Mouse (Mus musculus) bone marrow, adult 2 months (tissue): ENCODE data around the gene Th. TPM values are rescaled to one million over a fixed set of nuclear protein-coding genes. Genes with fewer than 3 reads are reported as not detected.

Experiments used
- H3K27ac ChIP-seq: fragments of 200-500 bp; 2 replicates; pipeline ENCODE4 v1.5.1; 2012; ENCODE audit warnings: low read depth, mild to moderate bottlenecking, control low read depth, inconsistent platforms, low read length; ENCODE audit not compliant: control insufficient read depth, poor library complexity, insufficient read depth
- H3K4me1 ChIP-seq: fragments of 200-500 bp; 2 replicates; pipeline ENCODE4 v1.6.1; 2011; ENCODE audit warnings: low read length; ENCODE audit not compliant: control insufficient read depth, insufficient read depth
- H3K4me3 ChIP-seq: fragments of 200-500 bp; replicated peaks from 2 replicates; pipeline ENCODE3; 2011; ENCODE audit warnings: mild to moderate bottlenecking, low read depth, low read length, control low read depth; ENCODE audit not compliant: control insufficient read depth
- CTCF ChIP-seq: fragments of 200-500 bp; IDR thresholded peaks from 2 replicates; pipeline ENCODE4 v1.5.1; 2011; ENCODE audit warnings: low read length, control low read depth; ENCODE audit not compliant: control insufficient read depth, insufficient read depth
- POLR2A ChIP-seq: fragments of 200-500 bp; IDR thresholded peaks from 2 replicates; pipeline ENCODE4 v1.6.1; 2011; ENCODE audit warnings: low read depth, mild to moderate bottlenecking, control low read depth, low read length, borderline replicate concordance; ENCODE audit not compliant: control insufficient read depth
- WGBS: fragments of 180-500 bp; shearing (Covaris S2); methylation state at CpG from one replicate; pipeline ENCODE4 v1.1.7; 2018; 5-methylcytosine and 5-hydroxymethylcytosine counted together
- polyA plus RNA-seq: library from polyadenylated mRNA; stranded (reverse); fragments of >200 nt; gene quantifications from 2 replicates; pipeline ENCODE4 v1.2.4, GENCODE M21; 2011; ENCODE audit warnings: low replicate concordance; ENCODE audit not compliant: missing spikeins, insufficient read depth, insufficient read length

Gene Th
- polyA plus RNA-seq, 1 experiment, result not detected

DNA sequence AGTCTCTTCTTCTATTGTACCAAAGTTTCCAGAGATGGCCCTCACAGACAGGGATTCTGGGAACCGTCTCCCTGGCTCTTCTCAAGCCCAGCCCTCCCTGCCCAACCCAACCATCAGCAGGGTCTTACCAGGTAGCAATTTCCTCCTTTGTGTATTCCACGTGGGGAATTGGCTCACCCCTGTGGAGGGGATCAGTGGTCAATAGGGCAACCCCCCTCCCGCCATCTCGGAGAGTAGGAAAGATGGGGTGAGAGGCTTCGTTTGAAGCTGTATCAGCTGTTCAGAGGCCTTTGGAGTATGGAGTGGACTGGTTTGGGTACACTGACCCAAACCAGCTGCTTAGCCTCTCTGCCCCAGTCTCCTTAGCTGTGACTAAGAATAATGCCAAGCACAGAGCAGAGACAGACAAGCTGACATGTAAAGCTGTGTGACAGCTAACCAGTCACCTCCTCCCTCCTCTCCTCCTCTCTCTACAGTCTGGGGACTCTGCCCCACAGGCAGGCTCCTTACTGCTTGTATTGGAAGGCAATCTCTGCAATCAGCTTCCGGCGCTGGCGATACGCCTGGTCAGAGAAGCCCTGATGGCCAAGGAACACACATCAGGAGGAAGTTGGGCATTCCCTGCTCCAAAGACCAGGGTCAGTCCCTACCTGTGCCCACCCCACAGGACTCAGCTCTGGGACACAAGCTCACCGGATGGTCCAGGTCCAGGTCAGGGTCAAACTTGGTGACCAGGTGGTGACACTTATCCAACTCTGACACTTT lies 34.8 kb downstream of the Th start:
- Histone ChIP-seq H3K4me1 (no peaks in the 10 kb centered on the region), H3K27ac (no peak overlapping the region), H3K4me3 (no peak overlapping the region)
- 74% methylated on average over 10 of the region's 10 CpGs for WGBS
- no peak for TF ChIP-seq CTCF
- TF ChIP-seq POLR2A, result no peak

DNA sequence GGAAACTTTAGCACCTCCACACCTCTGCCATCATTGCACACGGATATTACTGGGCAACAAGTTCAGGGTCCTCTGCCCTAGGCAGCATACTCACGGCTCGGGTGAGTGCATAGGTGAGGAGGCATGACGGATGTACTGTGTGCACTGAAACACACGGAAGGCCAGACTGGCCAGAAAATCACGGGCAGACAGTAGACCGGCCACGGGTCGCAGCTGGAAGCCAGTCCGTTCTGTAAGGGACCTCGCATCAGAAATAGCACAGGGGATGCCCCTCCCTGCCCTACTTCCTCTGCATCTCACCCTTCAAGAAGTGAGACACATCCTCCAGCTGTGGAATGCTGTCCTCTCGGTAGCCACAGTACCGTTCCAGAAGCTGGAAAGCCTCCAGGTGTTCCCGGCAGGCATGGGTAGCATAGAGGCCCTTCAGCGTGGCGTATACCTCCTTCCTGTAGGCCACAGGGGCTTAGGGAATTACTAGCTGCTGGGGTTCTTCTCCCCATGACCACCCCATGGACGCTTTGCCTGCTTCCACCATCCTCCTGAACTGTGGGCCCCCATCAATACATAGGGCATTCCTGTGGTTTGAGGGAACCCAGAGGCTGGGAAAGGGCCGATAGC lies 35.6 kb downstream of the Th start:
- H3K27ac ChIP-seq, result no peak overlapping the region
- 69% methylated on average over 18 of the region's 18 CpGs for WGBS
- H3K4me1 ChIP-seq, result no peaks in the 10 kb centered on the region
- no peak overlapping the region for H3K4me3 ChIP-seq
- TF ChIP-seq POLR2A, result no peak
- TF ChIP-seq CTCF, result no peak

DNA sequence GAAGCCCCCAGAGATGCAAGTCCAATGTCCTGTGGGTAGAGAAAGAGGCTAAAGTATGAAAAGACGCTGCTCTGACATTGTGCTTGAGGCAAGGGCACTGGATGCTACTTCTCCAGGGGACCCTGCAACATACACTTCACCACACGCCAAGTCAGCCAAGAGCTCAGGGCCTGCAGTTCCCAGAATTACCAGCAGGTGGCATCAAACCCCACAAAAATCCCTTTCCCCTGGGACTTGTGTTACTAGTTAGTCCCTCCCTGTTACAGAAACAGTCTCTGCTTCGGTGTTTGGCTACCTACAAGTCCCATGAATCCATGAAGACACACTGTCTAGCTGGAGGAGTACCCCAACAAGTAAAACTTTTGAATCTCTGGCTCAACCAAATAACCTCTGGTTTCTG lies 36.3 kb downstream of the Th start:
- Histone ChIP-seq H3K27ac (no peak overlapping the region), H3K4me3 (no peak overlapping the region), H3K4me1 (no peaks in the 10 kb centered on the region)
- TF ChIP-seq CTCF, result peak; percentile 79
- TF ChIP-seq POLR2A, result no peak
- 2% methylated on average over 3 of the region's 3 CpGs for WGBS

DNA sequence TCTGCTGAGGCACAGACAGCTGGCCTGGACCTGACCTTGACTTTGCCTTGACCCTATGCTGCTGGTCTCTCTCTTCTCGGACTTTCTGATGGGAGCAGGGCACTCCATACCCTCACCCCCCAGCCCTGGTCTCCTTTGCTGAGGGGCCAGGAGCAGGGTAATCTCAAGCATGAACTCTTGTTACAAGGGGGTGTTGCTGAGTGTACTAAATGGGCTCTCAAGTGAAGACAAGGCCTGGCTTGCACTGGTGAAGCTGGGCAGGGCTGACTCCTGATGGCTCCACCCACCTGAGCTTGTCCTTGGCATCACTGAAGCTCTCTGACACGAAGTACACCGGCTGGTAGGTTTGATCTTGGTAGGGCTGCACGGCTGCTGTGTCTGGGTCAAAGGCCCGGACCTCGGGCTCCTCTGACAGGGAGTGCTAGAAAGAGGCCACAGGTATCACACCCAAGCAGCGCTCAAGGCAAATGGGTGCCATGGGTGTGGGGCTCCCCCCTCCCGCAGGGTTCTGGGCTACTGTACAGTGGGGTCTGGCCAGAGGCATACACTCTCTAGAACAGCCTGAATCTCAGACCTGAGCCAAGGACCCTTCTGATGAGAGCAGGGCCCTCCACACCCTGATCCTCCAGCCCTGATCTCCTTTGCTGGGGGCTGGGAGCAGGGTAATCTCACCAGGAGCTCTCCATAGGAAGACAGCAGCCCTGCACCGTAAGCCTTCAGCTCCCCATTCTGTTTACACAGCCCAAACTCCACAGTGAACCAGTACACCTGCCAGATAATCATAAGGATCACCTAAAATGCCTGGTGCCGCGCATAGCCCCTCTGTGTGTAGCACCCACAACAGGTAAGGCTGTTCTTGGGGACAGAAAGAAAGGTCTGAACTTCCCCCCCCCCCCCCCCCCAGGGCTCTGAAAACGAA lies 36.9 kb downstream of the Th start:
- Histone ChIP-seq H3K4me1 (no peaks in the 10 kb centered on the region), H3K27ac (no peak overlapping the region), H3K4me3 (no peak overlapping the region)
- TF ChIP-seq POLR2A (no peak), CTCF (no peak)
- 65% methylated on average over 12 of the region's 12 CpGs for WGBS

DNA sequence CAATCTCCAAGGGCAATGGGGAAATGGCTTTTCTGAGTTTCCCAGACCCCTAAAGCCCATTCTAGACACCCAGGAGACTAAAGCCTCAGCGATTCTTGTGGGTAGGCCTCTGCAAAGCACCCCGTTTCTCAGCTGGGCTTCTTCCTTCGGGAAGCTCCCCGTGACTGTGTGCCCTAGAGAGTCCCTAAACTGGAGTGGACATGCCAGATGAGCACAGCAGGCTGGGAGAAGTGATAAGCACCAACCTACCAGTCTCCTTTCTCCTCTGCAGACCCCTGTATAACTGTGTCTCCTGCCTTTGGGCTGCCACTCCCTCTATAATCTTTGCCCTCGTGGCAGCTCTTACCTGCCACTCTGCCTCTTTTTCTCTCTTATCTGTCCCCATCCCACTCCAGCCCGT lies 37.6 kb downstream of the Th start:
- Histone ChIP-seq H3K4me1 (no peaks in the 10 kb centered on the region), H3K4me3 (no peak overlapping the region), H3K27ac (no peak overlapping the region)
- WGBS, result 72% methylated on average over 6 of the region's 6 CpGs
- TF ChIP-seq POLR2A (no peak), CTCF (no peak)

DNA sequence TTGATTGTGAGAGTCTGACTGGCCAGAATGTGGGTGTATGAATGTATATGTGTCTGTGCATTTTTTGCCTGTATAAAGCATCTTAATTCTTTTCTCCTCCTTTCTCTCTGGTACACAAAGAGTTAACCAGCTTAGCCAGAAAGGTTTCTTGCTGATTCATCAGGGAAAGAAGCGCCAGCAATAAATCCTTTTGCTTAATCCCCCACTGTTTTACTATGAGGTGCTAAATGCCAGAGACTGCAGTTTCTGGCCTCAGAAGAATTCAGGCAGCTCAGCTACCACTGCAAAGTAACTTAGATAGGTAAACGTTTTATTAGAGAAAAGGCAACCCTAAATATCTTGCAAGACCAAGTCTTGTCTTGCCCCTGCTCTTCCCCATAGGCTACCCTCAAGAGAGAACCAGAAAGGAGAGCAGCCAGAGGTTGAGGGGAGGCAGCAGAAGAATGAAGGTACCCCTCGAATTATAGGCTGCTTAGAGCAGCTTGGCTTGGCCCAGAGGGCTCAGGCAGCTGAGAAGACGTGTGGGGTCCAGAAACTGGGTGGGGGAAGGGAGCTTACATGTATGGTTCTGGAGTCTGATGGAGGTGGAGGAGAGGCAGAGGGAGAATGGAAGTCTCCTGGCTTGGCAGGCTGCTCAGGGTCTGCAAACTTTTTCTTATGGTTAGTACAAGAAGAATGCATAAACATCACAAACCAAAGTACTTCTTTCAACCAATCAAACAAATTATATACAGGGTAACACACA lies 61.3 kb downstream of the Th start:
- H3K4me1 ChIP-seq, result no peaks in the 10 kb centered on the region
- no peak for TF ChIP-seq POLR2A
- TF ChIP-seq CTCF, result no peak
- 15% methylated on average over 4 of the region's 4 CpGs for WGBS
- no peak overlapping the region for H3K27ac ChIP-seq
- H3K4me3 ChIP-seq, result no peak overlapping the region

DNA sequence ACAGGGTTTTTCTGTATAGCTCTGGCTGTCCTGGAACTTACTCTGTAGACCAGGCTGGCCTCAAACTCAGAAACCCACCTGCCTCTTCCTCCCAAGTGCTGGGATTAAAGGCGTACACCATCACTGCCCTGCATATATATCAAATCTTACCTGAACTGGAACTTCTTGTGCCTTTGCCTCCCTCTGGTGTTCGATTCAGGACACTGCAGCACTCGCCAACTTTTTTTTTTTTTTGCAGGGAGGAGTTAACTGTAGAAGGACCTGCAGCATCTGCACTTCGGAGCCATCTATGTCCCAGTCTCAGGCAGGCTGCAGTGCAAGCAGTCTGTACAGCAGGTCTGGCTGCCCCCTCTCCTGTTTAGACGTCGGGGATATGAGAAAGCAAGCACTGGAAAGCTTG lies 80.2 kb downstream of the Th start:
- 10% methylated on average over 6 of the region's 6 CpGs for WGBS
- H3K4me3 ChIP-seq, result no peak overlapping the region
- TF ChIP-seq POLR2A (no peak), CTCF (no peak; the same call in 1 of the 2 replicates)
- H3K4me1 ChIP-seq, result no peaks in the 10 kb centered on the region
- no peak overlapping the region for H3K27ac ChIP-seq

Other genes starting within 250 kb of the Th start
- gene Ins2, start 187.7 kb downstream of the Th start, polyA plus RNA-seq, result not detected in 2 replicates
- 0.61 TPM in 1 of 2 replicates, not detected in the other for gene Ascl2, start 38.1 kb upstream of the Th start, polyA plus RNA-seq
- 98.0 and 152 TPM in 2 replicates for gene Tspan32, start 73.9 kb upstream of the Th start, polyA plus RNA-seq
- 51.9 and 92.5 TPM in 2 replicates for gene Cd81, start 121.6 kb upstream of the Th start, polyA plus RNA-seq
- gene Tssc4, start 138.1 kb upstream of the Th start, polyA plus RNA-seq, result 35.9 and 48.2 TPM in 2 replicates
- not detected in 2 replicates for gene Trpm5, start 163.5 kb upstream of the Th start, polyA plus RNA-seq
- gene Kcnq1, start 175.2 kb upstream of the Th start, polyA plus RNA-seq, result 1.3 TPM in 1 of 2 replicates, not detected in the other